Mouse (Mus musculus) common myeloid progenitor, adult 5-6 weeks (primary cell): ENCODE results near the gene Pstk. TPM values are rescaled to one million over a fixed set of nuclear protein-coding genes. Genes with fewer than 3 reads are reported as not detected.
"Not testable (repeated sequence)": the region's sequence is repeated elsewhere in the genome, so short reads cannot be mapped to it uniquely, and the experiment has no call there.

Experiments used
- ATAC-seq: replicated peaks from 2 replicates; pipeline ENCODE4 v1.8.0; 2016; ENCODE audit warnings: low read depth, mild to moderate bottlenecking, moderate TSS enrichment, inconsistent platforms; ENCODE audit not compliant: poor library complexity, severe bottlenecking
- total RNA-seq: library from RNA; stranded (forward); fragments of 200-1000, 187-1606 nt; gene quantifications from 2 replicates; pipeline ENCODE4 v1.2.3, GENCODE M21; 2017

Gene Pstk
- 18.9 TPM in 2 replicates for total RNA-seq

DNA sequence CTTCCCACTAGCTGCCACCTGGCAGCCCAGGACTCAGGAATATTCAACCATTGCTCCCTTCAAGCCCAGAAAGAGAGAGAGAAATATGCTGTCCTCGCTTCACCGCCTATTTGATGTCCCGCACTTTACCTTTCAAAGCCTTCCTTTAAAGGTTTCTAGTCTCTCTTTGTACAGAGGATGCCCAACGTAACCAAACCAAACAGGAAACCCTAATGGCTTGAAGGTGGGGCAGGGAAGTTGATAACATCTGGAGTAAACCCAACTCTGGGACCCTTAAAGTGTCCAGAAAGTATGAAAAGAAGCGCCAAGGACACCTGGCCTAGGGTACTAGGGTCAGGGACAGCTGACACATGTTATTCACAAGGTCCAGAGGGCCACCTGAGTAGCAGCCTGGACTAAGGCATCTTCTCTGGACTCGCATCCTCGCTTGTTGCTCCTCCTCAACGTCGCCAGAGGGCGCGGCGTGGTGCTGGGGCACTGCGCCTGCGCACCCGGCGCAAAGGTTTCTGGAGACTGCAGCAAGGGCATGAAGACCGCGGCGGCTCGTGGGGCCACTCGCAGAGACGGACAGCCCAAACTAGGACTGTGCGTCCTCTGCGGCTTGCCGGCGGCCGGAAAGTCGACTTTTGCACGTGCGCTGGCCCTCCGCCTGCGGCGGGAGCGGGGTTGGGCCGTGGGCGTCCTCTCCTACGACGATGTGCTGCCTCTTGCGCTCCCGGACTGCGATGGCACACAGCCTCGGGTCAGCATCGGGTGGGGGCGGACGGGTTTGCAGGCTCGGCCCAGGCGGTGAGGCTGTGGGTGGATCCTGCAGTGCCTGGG is at the start of gene Pstk:
Gene Pstk (plus strand): TSS at position 494 of the 822 bp plus-strand sequence.
- peak; percentile 94 for ATAC-seq

DNA sequence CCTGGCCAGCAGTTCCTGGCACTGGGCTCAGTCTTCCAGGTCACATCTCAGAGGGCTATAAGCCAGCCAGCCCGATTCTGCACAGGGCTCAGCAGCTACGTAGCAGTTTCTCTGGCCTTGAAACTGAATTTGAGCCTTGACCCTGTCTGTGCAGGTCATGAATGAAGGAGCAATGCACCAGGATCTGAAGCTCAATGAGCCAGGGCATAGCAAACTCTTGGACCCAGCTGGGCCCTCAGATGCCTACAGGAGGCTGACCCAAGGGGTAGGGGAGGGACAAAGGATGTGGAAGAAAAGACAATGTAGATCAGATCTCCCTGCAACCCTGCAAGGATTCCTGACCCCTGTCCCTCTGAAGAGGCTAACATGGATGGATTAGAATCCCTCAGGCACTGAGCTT is 48.7 kb upstream of the Pstk start, which contains the start of gene Cuzd1:
Gene Cuzd1 (minus strand): TSS at position 101 of the 400 bp plus-strand sequence.
- no peak for ATAC-seq

DNA sequence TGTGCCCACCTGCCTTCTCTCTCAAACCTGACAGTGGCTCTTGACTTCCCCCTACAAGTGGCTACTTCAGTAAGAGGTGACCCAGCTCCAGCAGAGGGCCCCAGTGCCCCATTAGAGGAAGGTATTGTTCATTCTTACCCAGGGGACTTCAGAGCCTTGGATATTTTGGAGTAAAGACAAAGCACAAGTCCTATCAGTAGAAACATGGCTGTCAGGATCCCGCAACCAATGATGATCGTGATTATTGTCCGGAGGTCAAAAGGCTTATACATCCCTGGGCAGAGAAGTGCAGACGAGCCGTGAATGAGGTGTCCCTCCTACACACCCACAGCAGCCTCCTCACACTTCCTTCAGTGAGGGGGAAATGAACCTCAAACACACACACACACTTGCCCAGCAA is 43.9 kb upstream of the Pstk start:
- ATAC-seq, result no peak

DNA sequence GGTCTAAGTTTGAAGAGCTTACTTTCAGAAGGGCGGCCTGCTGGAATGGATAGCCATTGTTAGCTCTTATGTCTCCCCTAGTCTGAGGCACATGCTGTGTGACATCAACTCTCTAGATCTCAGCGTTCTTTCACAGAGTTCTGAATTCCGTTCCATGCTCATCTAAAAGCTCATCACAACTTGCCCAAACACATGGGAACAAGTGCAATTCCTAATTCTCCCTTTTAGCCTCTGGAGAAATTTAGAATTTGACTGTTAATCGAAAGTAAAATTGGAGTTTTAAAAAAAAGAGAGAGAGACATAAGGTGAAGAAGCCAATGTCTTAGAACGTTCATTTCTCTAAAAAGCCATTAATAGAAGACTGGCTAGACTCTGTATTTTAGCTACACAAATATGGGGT is 41.5 kb upstream of the Pstk start, which contains the start of gene Fam24b:
Gene Fam24b (minus strand): TSS at position 101 of the 400 bp plus-strand sequence.
- no peak for ATAC-seq

DNA sequence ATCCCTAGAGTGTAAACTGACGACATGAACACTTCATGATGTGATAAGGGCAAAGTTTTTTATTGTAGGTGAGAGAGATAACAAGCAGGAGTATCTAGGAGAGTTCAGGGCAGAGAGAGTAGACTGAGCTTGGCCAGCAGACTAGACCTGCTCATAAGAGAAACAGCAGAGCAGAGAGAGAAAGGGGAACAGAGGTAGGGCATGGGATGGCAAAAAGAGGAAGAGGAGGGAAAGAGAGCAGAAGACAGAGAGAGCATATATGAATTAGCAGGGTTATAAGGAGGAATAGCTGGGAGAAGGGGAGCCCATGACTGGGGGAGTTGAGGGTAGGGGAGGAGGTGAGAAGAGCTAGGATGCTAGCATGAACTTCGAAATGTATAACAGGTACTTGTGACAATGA is 39.3 kb upstream of the Pstk start:
- ATAC-seq, result no peak

DNA sequence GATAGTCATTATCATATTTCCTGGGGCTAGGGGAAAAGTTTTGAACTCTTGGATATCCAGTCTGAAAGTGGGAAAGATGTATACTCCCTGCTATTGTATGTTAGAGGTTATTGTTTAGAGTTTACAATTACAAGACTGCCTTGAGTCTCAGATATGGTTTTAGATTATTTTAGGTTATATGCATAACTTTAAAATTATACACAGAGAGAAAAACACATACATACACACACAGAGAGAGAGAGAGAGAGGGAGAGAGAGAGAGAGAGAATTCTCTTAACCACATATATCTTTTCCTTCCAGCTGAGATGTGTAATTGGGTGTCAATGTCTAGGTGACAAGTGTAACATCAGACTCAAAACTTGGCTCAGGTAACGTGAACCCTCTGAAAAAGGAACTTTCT is 37.4 kb upstream of the Pstk start, which contains the start of gene Fam24a:
Gene Fam24a (plus strand): TSS at position 301 of the 400 bp plus-strand sequence.
- ATAC-seq, result no peak

DNA sequence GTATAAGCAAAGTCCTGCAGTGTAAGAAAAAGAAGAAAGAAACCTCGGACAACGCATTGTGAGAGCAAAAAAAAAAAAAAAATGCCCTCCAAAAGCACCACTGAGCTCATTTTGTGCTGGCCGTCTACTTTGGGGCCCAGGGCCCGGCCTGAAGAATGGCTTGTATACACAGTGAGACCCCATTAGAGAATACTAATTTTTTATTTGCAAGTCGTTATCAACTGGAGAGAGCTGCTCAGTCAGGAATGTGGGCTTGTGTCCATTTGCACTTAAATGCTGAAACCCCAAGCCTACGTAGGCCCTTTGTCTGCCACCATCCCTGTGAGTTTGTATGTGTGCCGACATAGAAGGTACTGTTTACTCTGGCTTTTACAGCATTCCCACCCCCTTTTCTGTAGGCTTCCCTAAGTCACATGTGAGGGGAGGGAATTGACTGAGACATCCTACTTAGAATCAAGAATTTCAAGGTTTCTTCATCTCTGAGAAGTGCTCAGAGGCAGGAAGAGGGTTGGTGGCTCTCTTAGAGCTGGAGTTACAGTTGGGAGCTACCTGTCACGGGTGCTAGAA is 33.4 kb upstream of the Pstk start:
- no peak for ATAC-seq

DNA sequence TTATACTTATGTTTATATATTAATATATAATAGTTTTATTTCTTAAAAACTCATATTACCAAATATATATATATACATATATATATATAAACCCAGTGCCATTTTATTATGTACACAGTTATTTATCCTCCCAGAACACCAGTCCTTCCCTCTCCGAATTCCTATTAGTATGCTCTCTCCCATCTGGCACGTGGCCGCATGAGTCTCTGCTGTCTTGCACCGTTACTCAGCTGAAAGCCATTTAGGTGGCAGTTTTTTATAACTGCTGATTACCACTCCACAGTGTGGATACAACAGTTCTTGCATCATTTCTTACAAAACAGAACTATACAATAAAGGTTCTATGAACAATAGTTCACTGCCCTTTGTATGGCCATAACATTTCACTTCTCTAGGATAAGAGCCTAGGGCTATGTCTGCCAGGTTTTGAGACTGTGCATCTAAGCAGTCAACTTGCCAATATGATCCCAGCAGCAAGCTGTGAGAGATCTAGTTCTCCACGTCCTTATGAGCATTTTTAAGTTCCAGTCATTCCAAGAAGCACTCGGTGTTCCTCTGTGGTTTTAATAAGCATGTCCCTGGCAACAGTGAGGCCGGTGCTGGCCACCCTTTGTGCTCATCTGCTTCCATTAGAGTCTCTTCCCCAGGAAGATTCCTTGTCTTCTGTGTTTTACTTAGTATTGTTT is 24.9 kb upstream of the Pstk start:
- ATAC-seq, result no peak

DNA sequence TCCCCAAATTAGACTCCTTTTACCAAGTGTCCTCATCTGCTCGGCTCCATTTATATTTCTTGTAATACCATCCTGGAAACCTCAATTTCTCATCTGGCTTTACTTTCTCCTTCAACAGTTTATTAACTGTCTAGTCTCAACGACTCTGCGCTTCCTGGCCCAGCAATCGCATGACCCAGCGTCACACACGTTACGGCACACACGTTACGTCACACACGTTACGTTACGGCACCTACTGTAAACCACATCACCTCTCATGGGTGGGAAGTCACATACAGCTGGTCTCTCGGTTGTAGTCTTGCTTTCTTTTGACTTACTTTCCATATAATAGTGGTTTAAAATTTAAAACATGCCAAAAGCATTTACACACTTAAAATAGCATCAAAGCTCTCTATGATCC is 14.8 kb upstream of the Pstk start:
- ATAC-seq, result no peak

DNA sequence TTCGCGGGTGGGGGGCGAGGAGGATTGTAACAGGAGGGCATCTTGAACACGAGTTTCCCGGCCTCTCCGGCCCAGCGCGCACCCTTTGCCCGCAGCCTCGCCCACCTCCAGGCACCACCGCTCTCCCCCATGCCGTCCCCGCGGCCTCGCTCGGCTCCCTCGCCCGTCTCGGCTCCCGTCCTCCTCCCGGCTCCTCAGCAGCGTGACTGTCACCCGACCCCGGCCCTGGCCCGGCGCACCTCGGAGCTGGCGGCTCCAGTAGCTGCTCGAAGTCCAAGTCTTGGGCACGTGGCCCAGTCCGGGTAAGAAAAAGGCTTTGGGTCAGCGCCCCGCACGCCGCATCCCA is 8.7 kb upstream of the Pstk start:
- peak; percentile 44 for ATAC-seq

DNA sequence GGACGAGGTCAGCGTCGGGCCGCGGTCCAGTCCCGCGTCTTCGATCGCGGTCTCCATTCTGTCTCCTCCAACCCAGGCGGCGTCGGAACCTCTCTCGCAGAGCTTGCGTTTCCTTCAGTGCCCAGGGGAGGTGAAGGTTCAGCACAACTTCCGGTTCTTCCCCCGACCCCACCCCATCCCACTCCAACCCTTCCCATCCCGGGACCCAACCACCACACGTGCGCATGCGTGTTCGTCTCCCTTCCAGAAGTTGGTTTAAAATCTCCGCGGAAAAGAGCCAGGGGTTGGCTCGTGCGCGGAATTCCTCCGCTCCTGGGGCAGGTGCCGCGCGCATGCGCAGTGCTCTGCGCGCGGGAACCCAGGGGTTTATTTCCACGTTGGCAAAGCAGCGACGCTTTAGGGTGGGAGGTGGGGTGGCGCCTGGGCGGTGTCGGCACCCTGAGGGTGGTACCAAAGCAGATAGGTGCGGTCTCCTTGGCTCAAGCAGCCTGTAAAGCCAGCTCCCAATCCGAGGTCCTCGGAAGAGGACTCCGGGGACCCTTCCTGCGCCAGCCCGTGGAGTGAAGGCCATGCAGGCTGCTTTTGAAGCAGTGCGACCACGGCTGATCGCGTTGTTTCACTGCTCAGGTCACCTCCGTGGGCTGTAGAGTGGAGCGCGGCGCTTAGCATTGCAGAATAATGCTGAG is 8.2 kb upstream of the Pstk start, which contains the start of gene 2310057M21Rik:
Gene 2310057M21Rik (minus strand): TSS at position 145 of the 686 bp plus-strand sequence.
- peak; percentile 95 for ATAC-seq

DNA sequence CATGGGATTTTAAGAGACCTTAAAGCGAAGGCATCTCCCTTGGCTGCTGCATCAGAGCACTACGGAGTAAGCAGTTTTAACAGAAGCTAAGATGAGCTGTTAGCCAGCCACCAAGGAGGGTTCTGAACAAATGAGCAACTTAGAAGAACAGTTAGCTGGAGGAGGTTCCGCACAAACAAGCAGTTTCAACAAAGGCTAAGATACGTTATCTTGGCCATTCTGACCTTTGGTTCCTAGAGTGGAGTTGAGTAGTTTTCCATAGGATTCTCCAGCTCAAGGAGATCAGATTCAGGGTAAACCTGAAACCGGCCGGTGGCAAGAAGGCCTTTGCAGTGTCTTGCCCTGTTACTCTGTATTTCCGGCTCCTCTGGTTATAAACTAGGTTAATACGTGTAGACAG is 6.8 kb upstream of the Pstk start:
- no peak for ATAC-seq

DNA sequence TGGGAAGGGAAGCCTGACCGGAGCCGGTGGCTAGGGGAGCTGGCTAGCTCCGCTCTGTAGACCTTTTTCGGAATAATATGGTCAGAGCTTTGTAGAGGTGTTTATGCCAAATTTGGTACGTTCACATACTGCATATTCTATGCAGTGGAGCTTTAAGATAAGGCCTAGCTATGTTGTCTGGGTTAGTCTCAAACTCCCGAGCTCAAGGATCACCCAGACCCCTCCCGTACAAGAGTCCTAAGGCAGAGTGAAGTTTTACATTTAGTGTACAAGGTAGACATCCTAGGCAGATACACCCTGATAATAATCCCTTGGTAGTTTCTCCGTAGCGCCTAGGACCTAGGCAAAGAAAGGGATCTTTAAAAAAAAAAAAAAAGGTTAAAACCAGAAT is 524 bp downstream of the Pstk start:
- ATAC-seq, result no peak

DNA sequence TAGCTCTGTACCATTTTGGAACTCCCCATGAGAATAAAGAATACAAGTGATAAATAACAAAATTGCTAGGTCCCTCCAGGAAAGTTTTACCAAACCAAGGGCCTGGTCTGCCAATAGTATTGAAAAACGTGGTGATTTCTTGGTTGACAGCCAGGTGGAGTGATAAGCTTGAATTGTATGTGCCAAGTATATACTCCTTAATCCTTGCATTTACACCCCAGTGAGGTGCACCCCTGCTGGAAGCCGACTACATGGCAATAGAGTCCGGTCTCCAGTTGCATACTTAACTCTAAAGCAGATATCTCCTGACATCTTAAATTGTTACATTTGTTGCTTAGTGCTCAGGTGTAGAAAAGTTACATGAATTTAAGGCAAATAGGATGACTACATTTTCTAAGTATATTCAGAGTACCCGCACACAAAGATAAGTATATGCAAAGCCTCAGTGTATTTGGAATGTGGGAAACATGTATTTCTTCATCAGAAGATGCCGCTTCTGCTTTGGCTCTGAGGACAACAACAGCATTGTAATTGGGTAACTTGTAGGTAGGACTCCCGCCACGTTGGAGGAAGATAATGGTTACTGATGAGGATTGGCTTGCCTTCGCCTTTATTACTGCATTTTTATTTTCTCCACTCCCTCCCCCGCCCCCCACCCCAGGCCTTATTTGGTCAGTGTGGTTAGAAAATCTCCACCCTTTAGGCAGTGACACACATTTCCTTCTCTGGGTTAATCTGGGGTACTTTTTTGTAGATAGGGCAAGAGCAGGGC is 1.1 kb downstream of the Pstk start:
- peak; percentile 36 for ATAC-seq

DNA sequence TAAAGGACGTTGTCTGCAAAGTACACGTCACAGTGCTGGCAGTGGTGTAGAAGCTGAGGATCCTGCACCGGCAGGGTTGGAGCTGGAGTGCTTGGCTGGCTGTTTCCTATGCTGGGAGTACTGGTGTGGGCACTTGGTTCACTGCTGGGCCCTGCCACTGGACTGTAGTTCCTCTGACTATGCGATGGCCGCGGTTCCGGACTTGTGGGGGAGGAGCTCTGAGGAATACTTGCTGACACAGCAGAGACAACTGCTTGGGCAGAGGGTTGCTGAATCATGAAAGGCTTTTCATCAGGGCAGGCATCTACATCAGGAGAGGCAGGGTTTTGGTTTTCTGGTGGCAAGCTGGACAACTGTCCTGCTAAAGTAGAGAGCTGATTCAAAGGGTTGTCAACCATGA is 20.8 kb downstream of the Pstk start:
- not testable (repeated sequence) for ATAC-seq

DNA sequence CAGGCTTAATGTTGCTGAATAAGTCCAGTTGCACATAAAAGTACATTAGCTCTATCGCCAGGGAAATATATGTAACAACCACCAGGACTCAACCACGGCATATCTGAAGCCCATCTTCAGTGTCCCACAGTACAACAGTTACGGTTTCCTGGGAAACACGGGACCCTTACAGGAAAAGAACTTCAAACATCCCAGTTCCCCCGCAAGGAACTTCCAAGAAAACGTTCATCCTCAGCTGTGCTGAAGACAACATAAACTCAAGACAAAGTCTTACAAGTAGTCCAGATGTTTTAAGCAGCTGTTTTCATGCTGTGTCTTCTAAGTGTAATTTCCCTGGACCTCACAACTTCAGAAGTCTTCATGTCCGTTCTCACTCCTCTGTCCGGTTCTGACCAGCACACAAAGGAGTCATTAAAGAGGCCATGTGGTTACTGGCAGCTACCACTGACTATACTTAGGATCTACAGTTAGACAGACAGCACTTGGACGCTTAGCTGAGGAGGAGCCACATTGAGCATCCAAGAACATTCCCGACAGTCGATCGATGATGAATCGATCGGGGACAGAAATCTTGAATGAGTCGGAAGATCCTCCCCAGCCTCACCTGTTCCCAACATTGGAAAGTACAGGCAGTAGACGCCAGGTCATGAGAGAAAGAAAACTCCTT is 38.5 kb downstream of the Pstk start:
- ATAC-seq, result peak; percentile 10; the same call in 1 of the 2 replicates

DNA sequence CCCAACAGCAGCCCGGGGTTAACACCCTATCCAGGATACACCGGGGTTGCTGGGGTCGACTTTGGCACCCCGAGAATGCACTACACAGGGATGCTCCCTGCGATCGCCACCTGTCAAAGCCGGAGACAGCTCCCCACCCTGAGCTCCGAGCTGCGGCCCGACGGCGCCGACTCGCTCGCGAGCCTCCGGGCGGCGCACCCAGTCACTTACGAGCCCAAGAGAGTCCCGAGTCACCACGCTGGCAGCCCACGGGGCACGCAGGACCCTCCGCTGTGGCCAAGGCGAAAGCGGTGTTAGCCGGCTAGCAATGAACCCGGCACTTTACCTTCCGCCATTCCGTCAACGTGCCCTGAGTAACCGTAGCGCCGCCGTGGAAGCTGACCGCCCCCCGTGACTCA is 39.0 kb downstream of the Pstk start:
- peak; percentile 16 for ATAC-seq

DNA sequence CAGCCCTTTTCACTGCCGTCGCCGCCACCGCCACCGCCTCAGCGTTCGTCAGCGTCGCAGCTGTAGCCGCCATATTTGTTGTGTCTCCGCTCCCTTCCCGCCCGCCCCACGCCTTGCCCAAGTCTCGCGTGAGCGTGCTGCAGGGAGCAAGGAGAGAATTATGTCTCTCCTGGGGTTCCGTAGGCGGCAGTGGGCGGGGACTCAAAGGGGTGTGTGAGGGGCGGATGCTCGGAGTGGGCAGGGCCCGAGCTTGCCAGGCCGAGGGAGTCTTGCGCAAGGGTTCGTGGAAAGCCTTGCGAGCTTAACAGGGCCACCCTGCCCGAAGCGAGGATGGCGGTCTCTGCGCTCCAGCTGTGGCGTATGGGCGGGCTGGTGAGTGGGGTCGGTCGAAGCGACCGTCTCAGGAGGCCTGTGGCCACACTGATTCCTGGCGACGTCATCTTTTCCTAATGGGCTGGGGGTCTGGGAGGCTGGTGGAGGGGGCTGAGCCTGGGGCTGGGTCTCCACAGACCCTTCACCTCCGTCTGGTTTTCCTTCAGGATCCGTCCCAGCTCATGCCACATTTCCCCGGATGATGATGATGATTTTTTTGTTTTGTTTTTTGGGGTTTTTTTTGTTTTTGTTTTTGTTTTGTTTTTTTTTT is 39.6 kb downstream of the Pstk start, which contains the start of the genes Ikzf5 and Acadsb:
Gene Ikzf5 (minus strand): TSS at position 106 of the 643 bp plus-strand sequence.
Gene Acadsb (plus strand): TSS at position 186 of the 643 bp plus-strand sequence.
- ATAC-seq, result peak; percentile 99
